Mouse (Mus musculus) liver, adult 2 months (tissue): ENCODE measurements at regions not wholly inside any gene's neighbourhood (a gene's known extent, or its start where the extent isn't known, plus 50 kb on each side); places are given as distances from the start of the nearest gene placed in this dataset.

ENCODE experiments used
- CTCF ChIP-seq: fragments of 200-500 bp; IDR thresholded peaks from 2 replicates; pipeline ENCODE4 v1.5.1; 2011; ENCODE audit warnings: low read depth, low read length, control low read depth
- POLR2A ChIP-seq: fragments of 200-500 bp; IDR thresholded peaks from 2 replicates; pipeline ENCODE4 v1.6.1; 2011; ENCODE audit warnings: low read length, control low read depth; ENCODE audit not compliant: insufficient read depth; ENCODE audit errors: extremely low read depth

DNA sequence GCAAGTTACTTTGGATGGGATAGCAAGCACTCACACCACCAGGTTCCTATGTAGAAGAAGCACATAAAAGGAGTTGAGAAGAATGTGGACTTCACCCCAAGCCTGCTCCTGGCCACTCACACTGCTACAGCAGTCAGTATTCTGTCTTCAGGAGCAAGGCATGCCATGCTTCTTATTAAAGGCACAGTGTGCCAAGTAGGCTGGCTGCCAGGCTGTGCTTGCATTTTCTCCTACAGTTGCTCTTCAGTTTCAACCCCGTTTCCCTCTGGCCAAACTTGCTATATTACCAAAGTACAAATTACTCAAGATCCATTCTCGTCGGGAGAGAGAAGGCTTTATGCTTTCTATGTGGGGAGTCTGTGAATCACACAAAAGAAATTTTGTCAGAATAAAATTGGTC is 67.1 kb upstream of the Plppr1 start:
- TF ChIP-seq POLR2A = no peak
- no peak for TF ChIP-seq CTCF
